Mouse (Mus musculus): ENCODE results near the gene Yeats2.
A peak's percentile ranks its signal among the peaks of the same experiment; 100 is the strongest.

Yeats2 gene

GRCm38 (mm10) chr16:20191161-20191882 is 50.5 kb downstream of the Yeats2 start:
- no peak for DNase-seq (ENCODE audit: low read depth, low spot score)

GRCm38 (mm10) chr16:20192043-20192442 is 51.2 kb downstream of the Yeats2 start:
- DNase-seq (ENCODE audit: low read depth, low spot score): no peak

- peak; percentile 12 for DNase-seq (ENCODE audit: low read depth, low spot score)
These were observed 54.7 kb downstream of the Yeats2 start for GRCm38 (mm10) chr16:20195546-20195945.

- no peak for DNase-seq (ENCODE audit: low read depth, low spot score)
These were observed 56.1 kb downstream of the Yeats2 start for GRCm38 (mm10) chr16:20196962-20197361.

- DNase-seq (ENCODE audit: low read depth, low spot score): no peak
These were observed 58.8 kb downstream of the Yeats2 start for GRCm38 (mm10) chr16:20199501-20200201.

GRCm38 (mm10) chr16:20213591-20214226 is 72.8 kb downstream of the Yeats2 start:
- peak; percentile 51 for DNase-seq (ENCODE audit: low read depth, low spot score)

GRCm38 (mm10) chr16:20222726-20223125 is 81.9 kb downstream of the Yeats2 start:
- DNase-seq (ENCODE audit: low read depth, low spot score): no peak

GRCm38 (mm10) chr16:20226676-20227075 is 85.8 kb downstream of the Yeats2 start:
- no peak for DNase-seq (ENCODE audit: low read depth, low spot score)

GRCm38 (mm10) chr16:20227504-20227903 is 86.6 kb downstream of the Yeats2 start:
- DNase-seq (ENCODE audit: low read depth, low spot score): no peak

- DNase-seq (ENCODE audit: low read depth, low spot score): no peak
These were observed 87.3 kb downstream of the Yeats2 start for GRCm38 (mm10) chr16:20228167-20228566.

GRCm38 (mm10) chr16:20234406-20234805 is 93.5 kb downstream of the Yeats2 start:
- no peak for DNase-seq (ENCODE audit: low read depth, low spot score)

- DNase-seq (ENCODE audit: low read depth, low spot score): no peak
These were observed 96.6 kb downstream of the Yeats2 start for GRCm38 (mm10) chr16:20237426-20237825.

- no peak for DNase-seq (ENCODE audit: low read depth, low spot score)
These were observed 97.8 kb downstream of the Yeats2 start for GRCm38 (mm10) chr16:20238646-20239045.

- DNase-seq (ENCODE audit: low read depth, low spot score): peak; percentile 13
These were observed 99.9 kb downstream of the Yeats2 start, which contains the start of gene Map6d1 for GRCm38 (mm10) chr16:20240468-20241414. Gene Map6d1 (minus strand): TSS chr16:20241358.

GRCm38 (mm10) chr16:20247103-20247502 is 106.2 kb downstream of the Yeats2 start:
- no peak for DNase-seq (ENCODE audit: low read depth, low spot score)

- DNase-seq (ENCODE audit: low read depth, low spot score): no peak
These were observed 107.7 kb downstream of the Yeats2 start for GRCm38 (mm10) chr16:20248442-20249174.

GRCm38 (mm10) chr16:20257926-20258325 is 117.1 kb downstream of the Yeats2 start:
- DNase-seq (ENCODE audit: low read depth, low spot score): no peak

- no peak for DNase-seq (ENCODE audit: low read depth, low spot score)
These were observed 124.2 kb downstream of the Yeats2 start for GRCm38 (mm10) chr16:20265089-20265488.

- no peak for DNase-seq (ENCODE audit: low read depth, low spot score)
These were observed 130.5 kb downstream of the Yeats2 start for GRCm38 (mm10) chr16:20271339-20271738.

- no peak for DNase-seq (ENCODE audit: low read depth, low spot score)
These were observed 132.1 kb downstream of the Yeats2 start for GRCm38 (mm10) chr16:20272994-20273393.

GRCm38 (mm10) chr16:20279395-20279794 is 138.5 kb downstream of the Yeats2 start:
- no peak for DNase-seq (ENCODE audit: low read depth, low spot score)
